Mouse (Mus musculus) hindbrain, embryonic 12.5 days (tissue): Measurements from ENCODE around the gene Arl5a. TPM values are rescaled to one million over a fixed set of nuclear protein-coding genes. Genes with fewer than 3 reads are reported as not detected.

Source experiments
- ATAC-seq: fragments of 200-750 bp; cut with Nextera tagmentation; 2 replicates; pipeline ENCODE4 v1.8.0; 2017; ENCODE audit warnings: moderate TSS enrichment; ENCODE audit not compliant: low FRiP score
- H3K27ac ChIP-seq: fragments of 300-500 bp; sonication (generic); 2 replicates; pipeline ENCODE4 v1.5.1; 2016; ENCODE audit warnings: mild to moderate bottlenecking
- H3K27me3 ChIP-seq: fragments of 300-500 bp; sonication (generic); 2 replicates; pipeline ENCODE4 v1.6.1; 2016; ENCODE audit warnings: mild to moderate bottlenecking
- H3K36me3 ChIP-seq: fragments of 300-500 bp; sonication (generic); 2 replicates; pipeline ENCODE4 v1.6.1; 2016; ENCODE audit warnings: mild to moderate bottlenecking
- H3K4me1 ChIP-seq: fragments of 300-500 bp; sonication (generic); 2 replicates; pipeline ENCODE4 v1.6.1; 2016
- H3K4me2 ChIP-seq: fragments of 300-500 bp; sonication (generic); replicated peaks from 2 replicates; pipeline ENCODE4 v1.6.1; 2016; ENCODE audit warnings: mild to moderate bottlenecking
- H3K4me3 ChIP-seq: fragments of 300-500 bp; sonication (generic); 2 replicates; pipeline ENCODE4 v1.5.1; 2016; ENCODE audit warnings: mild to moderate bottlenecking
- H3K9ac ChIP-seq: fragments of 300-500 bp; sonication (generic); 2 replicates; pipeline ENCODE4 v1.6.1; 2016; ENCODE audit warnings: mild to moderate bottlenecking, moderate library complexity
- H3K9me3 ChIP-seq: fragments of 300-500 bp; sonication (generic); replicated peaks from 2 replicates; pipeline ENCODE4 v1.6.1; 2016; ENCODE audit warnings: mild to moderate bottlenecking
- WGBS: fragments of 180-500 bp; shearing (Covaris S2); methylation state at CpG from one replicate; pipeline ENCODE4 v1.1.7; 2016; 5-methylcytosine and 5-hydroxymethylcytosine counted together
- polyA plus RNA-seq: library from polyadenylated mRNA; unstranded; fragments of >200 nt; fragmentation: Nextera tagmentation; extraction: Ambion mirVana; gene quantifications from 2 replicates; pipeline ENCODE4 v1.2.1, GENCODE M21; 2016

Gene Arl5a
- polyA plus RNA-seq, 1 experiment from 2014 or later: 65.9 TPM

GRCm38 (mm10) chr2:52419295-52419694 lies 5.4 kb downstream of the Arl5a start:
- Histone ChIP-seq H3K4me2 (no peak overlapping the region), H3K27ac (no peak overlapping the region), H3K9me3 (peaks cover 15% of the 10 kb centered on the region; the same call in 1 of the 2 replicates), H3K27me3 (no peaks in the 10 kb centered on the region), H3K4me3 (no peak overlapping the region), H3K36me3 (peaks cover 28% of the 10 kb centered on the region), H3K9ac (no peak overlapping the region), H3K4me1 (peaks cover 24% of the 10 kb centered on the region)
- ATAC-seq: no peak
- 73% methylated on average over 6 of the region's 6 CpGs for WGBS

GRCm38 (mm10) chr2:52412524-52413037 lies 12.1 kb downstream of the Arl5a start:
- Histone ChIP-seq H3K27me3 (no peaks in the 10 kb centered on the region), H3K4me3 (no peak overlapping the region), H3K4me2 (no peak overlapping the region), H3K4me1 (no peaks in the 10 kb centered on the region), H3K36me3 (peaks cover 83% of the 10 kb centered on the region), H3K27ac (no peak overlapping the region), H3K9ac (no peak overlapping the region), H3K9me3 (peaks cover 42% of the 10 kb centered on the region)
- ATAC-seq: no peak
- 98% methylated on average over 5 of the region's 5 CpGs for WGBS

DNA sequence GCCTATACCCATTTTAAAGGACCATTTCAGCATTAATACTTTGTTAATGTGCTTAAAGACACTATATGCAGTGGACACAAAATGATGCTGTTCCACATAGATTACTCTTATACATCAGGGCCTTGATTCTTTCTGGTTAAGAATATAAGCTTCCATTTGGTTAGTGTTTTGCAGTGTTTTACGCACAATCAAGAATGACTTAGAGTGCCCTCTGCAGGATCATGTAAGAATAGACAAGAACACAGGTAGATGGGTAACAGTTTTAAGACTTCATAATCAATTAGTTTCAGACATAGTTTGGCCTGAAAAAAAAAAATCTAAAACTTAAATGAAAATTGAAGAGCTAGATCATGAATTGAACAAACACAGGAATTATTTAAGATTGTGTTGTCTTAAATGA lies 18.2 kb downstream of the Arl5a start:
- Histone ChIP-seq H3K9ac (no peak overlapping the region), H3K27ac (no peak overlapping the region), H3K9me3 (peaks cover 22% of the 10 kb centered on the region), H3K27me3 (no peaks in the 10 kb centered on the region), H3K4me3 (no peak overlapping the region), H3K4me1 (no peaks in the 10 kb centered on the region), H3K4me2 (no peak overlapping the region), H3K36me3 (peaks cover 66% of the 10 kb centered on the region)
- WGBS: 87% methylated on average over 1 of the region's 1 CpGs
- ATAC-seq: no peak

GRCm38 (mm10) chr2:52405238-52405637 lies 19.5 kb downstream of the Arl5a start:
- Histone ChIP-seq H3K4me1 (no peaks in the 10 kb centered on the region), H3K4me2 (no peak overlapping the region), H3K9me3 (peaks cover 10% of the 10 kb centered on the region), H3K9ac (no peak overlapping the region), H3K27ac (no peak overlapping the region), H3K36me3 (peaks cover 55% of the 10 kb centered on the region), H3K27me3 (no peaks in the 10 kb centered on the region), H3K4me3 (no peak overlapping the region)
- WGBS: 95% methylated on average over 5 of the region's 5 CpGs
- ATAC-seq: no peak

GRCm38 (mm10) chr2:52394529-52394928 lies 30.2 kb downstream of the Arl5a start:
- H3K9me3 ChIP-seq: no peaks in the 10 kb centered on the region
- H3K27ac ChIP-seq: no peak overlapping the region
- no peak for ATAC-seq
- no peak overlapping the region for H3K4me3 ChIP-seq
- no peaks in the 10 kb centered on the region for H3K27me3 ChIP-seq
- 0 out of 2 replicates have a peak, but pooled peaks cover 6% of the 10 kb centered on the region for H3K36me3 ChIP-seq
- WGBS: 86% methylated on average over 5 of the region's 5 CpGs
- no peaks in the 10 kb centered on the region for H3K4me1 ChIP-seq
- no peak overlapping the region for H3K9ac ChIP-seq
- no peak overlapping the region for H3K4me2 ChIP-seq

DNA sequence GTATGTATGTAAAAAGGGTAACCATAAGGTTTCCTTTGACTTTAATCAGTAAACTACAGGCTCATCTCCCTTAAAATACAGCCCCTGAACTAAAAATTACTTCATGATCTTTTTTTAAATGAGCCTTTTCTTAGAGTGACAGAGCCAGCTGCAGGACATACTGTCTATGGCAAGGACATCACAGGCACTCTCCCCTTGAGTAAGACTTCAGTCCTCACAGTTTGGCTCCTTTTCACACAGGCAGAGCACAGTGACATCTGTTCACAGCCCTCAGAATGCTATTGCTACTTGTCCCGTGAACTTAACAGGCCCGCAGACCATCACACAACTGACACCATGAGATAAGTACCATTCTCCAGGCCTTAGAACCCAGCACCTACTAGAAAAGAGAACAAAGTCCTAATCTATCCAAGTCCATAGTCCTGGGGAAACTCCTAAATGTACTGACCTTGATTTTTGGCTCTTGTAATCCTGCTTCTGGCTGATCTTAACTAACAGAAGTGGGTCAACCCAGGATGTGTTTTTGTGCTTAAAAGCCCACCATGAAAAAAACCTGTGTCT lies 34.2 kb downstream of the Arl5a start:
- H3K27ac ChIP-seq: no peak overlapping the region
- H3K9me3 ChIP-seq: no peaks in the 10 kb centered on the region
- H3K9ac ChIP-seq: no peak overlapping the region
- no peaks in the 10 kb centered on the region for H3K36me3 ChIP-seq
- H3K27me3 ChIP-seq: no peaks in the 10 kb centered on the region
- ATAC-seq: no peak
- H3K4me3 ChIP-seq: no peak overlapping the region
- no peaks in the 10 kb centered on the region for H3K4me1 ChIP-seq
- 80% methylated on average over 2 of the region's 2 CpGs for WGBS
- H3K4me2 ChIP-seq: no peak overlapping the region

DNA sequence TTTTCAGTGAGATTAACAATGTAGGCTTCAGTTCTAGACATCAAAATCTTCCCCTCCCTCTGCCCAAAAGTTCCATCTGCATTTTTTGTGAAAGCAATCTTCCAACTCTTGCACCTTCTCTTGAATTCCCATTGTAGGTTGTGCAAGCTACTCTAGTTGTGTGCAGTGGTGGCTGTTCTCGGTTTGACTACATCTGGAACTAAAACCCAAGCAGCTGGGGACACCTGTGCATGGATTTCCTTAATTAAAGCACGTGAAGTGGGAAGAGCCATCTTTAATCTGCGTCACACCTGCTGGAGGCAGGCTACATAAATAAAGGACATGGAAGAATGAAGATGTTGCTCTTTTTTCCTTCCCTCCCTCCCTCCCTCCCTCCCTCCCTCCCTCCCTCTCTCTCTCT lies 34.7 kb downstream of the Arl5a start:
- no peak overlapping the region for H3K27ac ChIP-seq
- no peaks in the 10 kb centered on the region for H3K36me3 ChIP-seq
- H3K9me3 ChIP-seq: no peaks in the 10 kb centered on the region
- no peaks in the 10 kb centered on the region for H3K27me3 ChIP-seq
- no peaks in the 10 kb centered on the region for H3K4me1 ChIP-seq
- H3K4me2 ChIP-seq: no peak overlapping the region
- H3K4me3 ChIP-seq: no peak overlapping the region
- ATAC-seq: no peak
- no peak overlapping the region for H3K9ac ChIP-seq
- 75% methylated on average over 3 of the region's 3 CpGs for WGBS

- Histone ChIP-seq H3K36me3 (no peaks in the 10 kb centered on the region), H3K4me2 (no peak overlapping the region), H3K27me3 (no peaks in the 10 kb centered on the region), H3K4me1 (no peaks in the 10 kb centered on the region), H3K4me3 (no peak overlapping the region), H3K27ac (no peak overlapping the region), H3K9me3 (no peaks in the 10 kb centered on the region), H3K9ac (no peak overlapping the region)
- WGBS: 90% methylated on average over 6 of the region's 6 CpGs
- no peak for ATAC-seq
Measured at GRCm38 (mm10) chr2:52386451-52386850, 38.2 kb downstream of the Arl5a start.

DNA sequence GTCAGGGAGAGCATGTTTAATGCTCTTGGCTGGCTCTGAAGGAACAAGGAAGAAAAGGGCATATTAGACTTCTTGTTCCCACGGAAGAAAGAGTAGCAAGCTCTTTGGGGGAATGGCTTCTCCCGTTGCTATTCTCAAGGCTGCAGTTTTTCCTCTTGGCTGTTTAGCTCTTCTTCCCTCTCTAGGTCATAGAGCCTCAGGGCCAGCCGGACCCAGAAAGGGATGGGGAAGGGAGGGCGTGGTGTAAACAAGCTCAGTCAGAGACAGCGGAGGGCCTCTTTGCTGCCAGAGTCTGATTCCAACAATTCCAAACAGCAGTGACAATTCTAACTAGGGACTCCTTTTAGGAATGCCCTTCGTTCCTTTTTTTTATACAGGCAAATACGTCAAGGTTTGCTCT lies 38.7 kb downstream of the Arl5a start:
- no peak overlapping the region for H3K27ac ChIP-seq

DNA sequence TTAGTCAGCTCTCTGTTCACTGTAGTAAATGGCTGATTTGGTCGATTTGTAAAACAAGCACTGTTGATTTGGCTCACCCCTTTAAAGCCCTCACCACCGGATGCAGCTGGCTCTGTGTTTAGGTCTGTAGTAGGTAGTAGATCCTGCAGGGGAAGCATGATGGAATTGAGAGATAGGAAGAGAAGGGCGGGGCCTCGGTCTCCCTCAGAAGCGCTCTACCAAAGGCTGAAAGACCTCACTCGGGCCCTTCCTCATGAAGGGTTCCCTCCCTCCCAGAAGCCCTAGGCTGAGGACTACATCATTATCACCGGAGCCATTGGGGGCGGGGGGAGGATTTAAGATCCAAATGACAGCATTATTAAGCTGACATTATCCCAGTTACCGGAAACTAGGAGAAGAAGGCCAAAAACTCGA lies 45.8 kb downstream of the Arl5a start:
- WGBS: 71% methylated on average over 10 of the region's 10 CpGs
- Histone ChIP-seq H3K4me1 (no peaks in the 10 kb centered on the region), H3K36me3 (no peaks in the 10 kb centered on the region), H3K9me3 (no peaks in the 10 kb centered on the region), H3K4me3 (no peak overlapping the region), H3K27me3 (no peaks in the 10 kb centered on the region), H3K9ac (no peak overlapping the region), H3K27ac (no peak overlapping the region), H3K4me2 (no peak overlapping the region)
- ATAC-seq: no peak

More for the DNA sequence above, 38.7 kb downstream of the Arl5a start:
- WGBS: 72% methylated on average over 7 of the region's 7 CpGs
- Histone ChIP-seq H3K4me3 (no peak overlapping the region), H3K4me1 (no peaks in the 10 kb centered on the region), H3K9ac (no peak overlapping the region), H3K9me3 (no peaks in the 10 kb centered on the region), H3K27me3 (no peaks in the 10 kb centered on the region), H3K4me2 (no peak overlapping the region), H3K36me3 (no peaks in the 10 kb centered on the region)
- no peak for ATAC-seq

- no peaks in the 10 kb centered on the region for H3K9me3 ChIP-seq
- H3K4me3 ChIP-seq: no peak within 1 kb of the TSS
- no peaks in the 10 kb centered on the region for H3K4me1 ChIP-seq
- H3K27ac ChIP-seq: no peak within 1 kb of the TSS
- no peaks in the 10 kb centered on the region for H3K27me3 ChIP-seq
- H3K9ac ChIP-seq: no peak within 1 kb of the TSS
- H3K36me3 ChIP-seq: no peaks in the 10 kb centered on the region
- 53% methylated on average over 7 of the region's 7 CpGs for WGBS
- ATAC-seq: no peak
- H3K4me2 ChIP-seq: no peak within 1 kb of the TSS
Measured at GRCm38 (mm10) chr2:52378448-52378804, 46.3 kb downstream of the Arl5a start, which contains the start of gene Neb. Neb (minus strand) TSS chr2:52378474.

GRCm38 (mm10) chr2:52377706-52378447 lies 46.8 kb downstream of the Arl5a start:
- H3K9me3 ChIP-seq: no peaks in the 10 kb centered on the region

DNA sequence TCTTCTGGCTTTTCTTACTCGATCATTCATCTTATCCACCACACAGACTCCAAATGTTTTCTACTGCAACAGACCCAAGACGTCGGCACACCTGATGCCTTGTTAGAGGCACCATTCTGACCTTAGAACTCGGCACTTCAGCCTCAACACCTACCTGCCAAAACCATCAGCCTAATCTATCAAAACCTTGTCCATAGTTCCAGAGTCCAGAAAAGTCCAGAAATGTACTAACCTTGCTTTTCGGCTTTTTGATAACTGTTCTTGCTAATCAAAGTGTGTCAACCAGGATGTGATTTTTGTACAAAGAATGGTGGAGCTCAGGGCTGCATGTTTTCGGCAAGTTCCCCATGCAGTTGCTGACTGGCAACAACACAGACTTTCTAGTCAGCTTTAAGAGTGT lies 50.0 kb downstream of the Arl5a start:
- H3K27me3 ChIP-seq: no peaks in the 10 kb centered on the region
- no peak for ATAC-seq
- 91% methylated on average over 6 of the region's 6 CpGs for WGBS

More at GRCm38 (mm10) chr2:52377706-52378447, 46.8 kb downstream of the Arl5a start:
- Histone ChIP-seq H3K27ac (no peak overlapping the region), H3K9ac (no peak overlapping the region), H3K4me3 (no peak overlapping the region), H3K27me3 (no peaks in the 10 kb centered on the region), H3K36me3 (no peaks in the 10 kb centered on the region), H3K4me2 (no peak overlapping the region), H3K4me1 (no peaks in the 10 kb centered on the region)
- no peak for ATAC-seq
- 47% methylated on average over 13 of the region's 13 CpGs for WGBS

More for the DNA sequence above, 50.0 kb downstream of the Arl5a start:
- Histone ChIP-seq H3K9me3 (no peaks in the 10 kb centered on the region), H3K4me2 (no peak overlapping the region), H3K27ac (no peak overlapping the region), H3K4me3 (no peak overlapping the region), H3K4me1 (no peaks in the 10 kb centered on the region), H3K36me3 (no peaks in the 10 kb centered on the region), H3K9ac (no peak overlapping the region)
